Mouse (Mus musculus) limb, embryonic 11.5 days (tissue): Measurements from ENCODE around the gene Syt1. TPM values are rescaled to one million over a fixed set of nuclear protein-coding genes. Genes with fewer than 3 reads are reported as not detected.

Experiments
- ATAC-seq: fragments of 200-750 bp; cut with Nextera tagmentation; 2 replicates; pipeline ENCODE4 v1.8.0; 2017; ENCODE audit warnings: low read depth; ENCODE audit not compliant: insufficient number of reproducible peaks, low FRiP score, low TSS enrichment
- DNase-seq: peaks from one replicate; pipeline ENCODE4 v3.0.0-alpha.2; 2015; ENCODE audit warnings: low spot score
- H3K27ac ChIP-seq: fragments of 300-500 bp; sonication (generic); replicated peaks from 2 replicates; pipeline ENCODE4 v1.5.1; 2014; ENCODE audit warnings: low read depth, mild to moderate bottlenecking, low read length
- H3K27me3 ChIP-seq: fragments of 300-500 bp; sonication (generic); 2 replicates; pipeline ENCODE4 v1.6.1; 2014; ENCODE audit warnings: mild to moderate bottlenecking, low read length, mixed read lengths; ENCODE audit not compliant: control insufficient read depth, insufficient read depth
- H3K36me3 ChIP-seq: fragments of 300-500 bp; sonication (generic); 2 replicates; pipeline ENCODE4 v1.6.1; 2014; ENCODE audit warnings: mild to moderate bottlenecking, low read length, moderate library complexity, mixed read lengths; ENCODE audit not compliant: control insufficient read depth, insufficient read depth
- H3K4me1 ChIP-seq: fragments of 300-500 bp; sonication (generic); 2 replicates; pipeline ENCODE4 v1.6.1; 2014; ENCODE audit warnings: low read length, mixed read lengths; ENCODE audit not compliant: control insufficient read depth, insufficient read depth
- H3K4me2 ChIP-seq: fragments of 300-500 bp; sonication (generic); 2 replicates; pipeline ENCODE4 v1.6.1; 2014; ENCODE audit warnings: low read depth, mild to moderate bottlenecking, moderate library complexity; ENCODE audit not compliant: severe bottlenecking
- H3K4me3 ChIP-seq: fragments of 300-500 bp; sonication (generic); 2 replicates; pipeline ENCODE4 v1.5.1; 2014; ENCODE audit warnings: low read depth, low read length
- H3K9ac ChIP-seq: fragments of 300-500 bp; sonication (generic); 2 replicates; pipeline ENCODE4 v1.6.1; 2014; ENCODE audit warnings: mild to moderate bottlenecking, low read length
- H3K9me3 ChIP-seq: fragments of 300-500 bp; sonication (generic); 2 replicates; pipeline ENCODE4 v1.6.1; 2016; ENCODE audit warnings: low read length; ENCODE audit not compliant: control insufficient read depth
- WGBS: fragments of 180-500 bp; shearing (Covaris S2); extraction: QIAGEN DNeasy Blood & Tissue Kit; methylation state at CpG from one replicate; pipeline ENCODE4 v1.1.7; 2014; 5-methylcytosine and 5-hydroxymethylcytosine counted together
- polyA plus RNA-seq: library from polyadenylated mRNA; unstranded; fragments of >200 nt; fragmentation: Nextera tagmentation; extraction: Ambion mirVana; gene quantifications from 2 replicates; pipeline ENCODE4 v1.2.1, GENCODE M21; 2014

The Syt1 gene
- polyA plus RNA-seq, 1 experiment from 2014 or later: 0.32 TPM

DNA sequence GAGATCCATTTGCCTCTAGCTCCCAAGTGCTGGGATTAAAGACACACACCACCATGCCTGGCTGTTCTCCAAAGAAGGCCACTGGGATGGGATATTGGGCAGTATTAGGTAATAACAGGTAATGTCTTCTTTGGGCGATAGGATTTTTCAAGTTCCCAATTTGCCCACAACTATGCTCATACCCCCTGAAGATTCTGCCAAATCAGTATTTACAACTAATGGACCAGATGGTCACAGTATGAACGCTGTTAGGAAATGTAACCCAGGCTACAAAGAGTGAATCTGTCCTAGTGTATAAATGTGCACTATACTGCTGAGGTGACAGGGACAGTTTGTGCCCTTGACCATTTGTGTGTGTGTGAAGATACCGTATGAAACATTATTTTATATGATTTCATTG is 421.9 kb downstream of the Syt1 start:
- Histone ChIP-seq H3K27me3 (no peaks in the 10 kb centered on the region), H3K4me2 (no peak overlapping the region), H3K36me3 (no peaks in the 10 kb centered on the region), H3K4me3 (no peak overlapping the region), H3K9me3 (no peaks in the 10 kb centered on the region), H3K4me1 (no peaks in the 10 kb centered on the region), H3K27ac (no peak overlapping the region), H3K9ac (no peak overlapping the region)
- ATAC-seq: no peak
- 95% methylated on average over 3 of the region's 3 CpGs for WGBS
- DNase-seq: no peak

DNA sequence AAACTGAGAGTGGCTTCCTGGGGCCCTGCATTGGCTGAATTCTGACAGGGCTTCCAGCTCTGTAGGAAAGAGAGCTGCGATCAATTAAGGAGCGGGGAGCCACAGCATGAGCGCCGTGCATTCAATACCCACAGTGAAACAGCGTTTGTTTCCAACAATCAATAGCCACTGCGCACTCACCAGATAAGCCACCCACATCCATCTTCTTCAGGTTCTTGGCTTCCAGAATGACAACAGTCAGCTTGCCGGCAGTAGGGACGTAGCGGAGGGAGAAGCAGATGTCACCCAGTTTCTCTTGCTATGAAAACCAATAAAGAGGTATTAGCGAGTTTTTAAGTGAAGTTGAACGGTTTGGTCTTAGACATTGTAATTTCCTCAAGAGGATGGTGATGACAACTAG is 427.1 kb downstream of the Syt1 start:
- no peaks in the 10 kb centered on the region for H3K4me1 ChIP-seq
- no peak overlapping the region for H3K4me3 ChIP-seq
- WGBS: 50% methylated on average over 11 of the region's 11 CpGs
- no peaks in the 10 kb centered on the region for H3K9me3 ChIP-seq
- ATAC-seq: no peak
- H3K27ac ChIP-seq: no peak overlapping the region
- no peak overlapping the region for H3K9ac ChIP-seq
- DNase-seq: no peak
- H3K27me3 ChIP-seq: no peaks in the 10 kb centered on the region
- no peaks in the 10 kb centered on the region for H3K36me3 ChIP-seq
- H3K4me2 ChIP-seq: no peak overlapping the region

DNA sequence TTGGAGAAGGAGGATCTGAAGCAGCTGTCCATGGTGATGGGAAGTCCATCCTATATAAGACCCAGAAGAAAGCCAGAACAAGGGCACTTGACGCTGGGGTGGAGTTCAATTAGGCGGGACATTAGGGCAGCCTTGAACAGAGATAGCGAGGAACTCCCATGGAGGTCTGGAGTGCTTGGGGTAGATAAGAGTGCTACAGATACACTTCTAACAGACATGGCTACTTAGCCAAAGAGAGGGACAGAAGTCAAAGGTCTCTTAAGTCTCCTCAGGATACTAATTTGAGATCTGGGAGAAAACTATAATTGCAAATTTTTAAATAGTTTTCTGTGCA is 428.4 kb downstream of the Syt1 start:
- Histone ChIP-seq H3K9me3 (no peaks in the 10 kb centered on the region), H3K27ac (no peak overlapping the region), H3K4me2 (no peak overlapping the region), H3K27me3 (no peaks in the 10 kb centered on the region), H3K4me1 (no peaks in the 10 kb centered on the region), H3K9ac (no peak overlapping the region), H3K36me3 (no peaks in the 10 kb centered on the region), H3K4me3 (no peak overlapping the region)
- no peak for DNase-seq
- WGBS: 82% methylated on average over 3 of the region's 3 CpGs
- ATAC-seq: no peak

DNA sequence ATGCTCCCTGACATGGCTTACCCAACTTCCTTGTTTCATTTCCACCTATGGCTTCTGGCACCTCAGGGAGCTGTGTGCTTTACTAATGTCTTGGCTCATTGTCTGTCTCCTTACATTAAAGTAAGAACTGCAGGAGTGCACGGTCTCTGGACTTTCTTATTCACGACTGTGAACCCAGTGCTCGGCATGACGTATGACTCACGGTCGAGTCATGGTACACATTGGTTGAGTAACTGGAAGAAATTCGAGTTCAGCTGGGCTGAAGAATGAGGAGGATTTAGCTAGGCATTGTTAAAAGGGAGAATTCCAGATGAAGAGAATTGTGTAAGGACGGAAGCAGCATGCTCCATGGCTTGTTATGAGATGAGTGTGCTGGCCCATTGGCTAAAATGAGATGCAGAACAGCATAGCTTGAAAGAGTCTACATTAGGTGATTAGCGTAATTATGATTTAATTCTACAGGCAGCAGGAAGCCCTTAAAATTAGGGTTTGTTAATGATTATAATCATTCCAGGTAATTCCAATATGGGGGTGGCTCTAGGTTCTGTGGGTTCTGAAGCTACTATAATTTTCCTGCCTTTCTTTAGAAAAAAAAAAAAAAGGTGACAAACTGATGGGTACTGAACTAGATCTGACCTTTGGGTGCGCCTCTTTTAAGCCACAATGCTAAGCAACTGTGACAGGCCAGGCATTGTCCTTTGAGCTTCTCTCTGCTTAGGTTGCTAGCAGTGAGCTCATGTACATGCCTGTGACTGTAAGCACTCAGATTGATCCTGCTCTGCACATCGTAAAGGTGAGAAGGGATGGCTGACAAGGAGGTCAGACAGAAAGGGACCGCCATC is 429.0 kb downstream of the Syt1 start:
- ATAC-seq (no peak), DNase-seq (no peak)
- no peak overlapping the region for H3K4me2 ChIP-seq
- H3K27ac ChIP-seq: no peak overlapping the region
- no peaks in the 10 kb centered on the region for H3K4me1 ChIP-seq
- H3K36me3 ChIP-seq: no peaks in the 10 kb centered on the region
- H3K9ac ChIP-seq: no peak overlapping the region
- no peak overlapping the region for H3K4me3 ChIP-seq
- 85% methylated on average over 12 of the region's 12 CpGs for WGBS
- H3K27me3 ChIP-seq: no peaks in the 10 kb centered on the region
- H3K9me3 ChIP-seq: no peaks in the 10 kb centered on the region

DNA sequence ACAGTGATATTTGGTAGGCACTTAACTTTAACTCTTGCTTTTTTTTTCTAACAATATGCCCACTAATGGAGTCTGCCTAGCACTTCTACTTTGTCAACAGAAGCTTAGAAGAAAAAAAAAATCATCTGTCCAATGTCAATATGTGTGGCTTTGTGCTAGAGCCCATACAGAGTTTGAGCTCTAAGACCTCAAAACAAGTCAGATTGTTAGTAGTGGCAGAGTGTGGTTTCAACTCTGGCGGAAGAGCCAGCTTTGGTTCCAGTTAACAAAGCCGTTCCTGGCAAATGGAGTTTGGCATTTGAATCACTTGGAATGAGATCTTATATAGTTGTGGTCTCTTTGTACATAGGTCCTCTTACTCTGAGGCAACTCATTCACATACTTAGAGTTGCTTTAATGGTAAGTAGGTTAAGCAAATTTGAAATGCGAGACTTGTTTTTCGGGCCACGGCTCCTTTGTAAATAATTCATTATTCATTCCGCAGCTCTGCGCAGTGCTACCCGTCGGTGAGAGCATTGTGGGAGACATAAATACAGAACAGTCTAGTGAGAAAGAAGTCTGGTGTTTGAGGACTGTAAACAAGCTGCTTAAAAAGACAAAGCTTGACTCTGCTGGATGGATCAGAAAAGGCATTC is 429.9 kb downstream of the Syt1 start:
- Histone ChIP-seq H3K9ac (no peak overlapping the region), H3K4me2 (no peak overlapping the region), H3K4me3 (no peak overlapping the region), H3K4me1 (no peaks in the 10 kb centered on the region), H3K27me3 (no peaks in the 10 kb centered on the region), H3K9me3 (no peaks in the 10 kb centered on the region), H3K27ac (no peak overlapping the region), H3K36me3 (no peaks in the 10 kb centered on the region)
- ATAC-seq (no peak), DNase-seq (no peak)
- WGBS: 83% methylated on average over 9 of the region's 9 CpGs

DNA sequence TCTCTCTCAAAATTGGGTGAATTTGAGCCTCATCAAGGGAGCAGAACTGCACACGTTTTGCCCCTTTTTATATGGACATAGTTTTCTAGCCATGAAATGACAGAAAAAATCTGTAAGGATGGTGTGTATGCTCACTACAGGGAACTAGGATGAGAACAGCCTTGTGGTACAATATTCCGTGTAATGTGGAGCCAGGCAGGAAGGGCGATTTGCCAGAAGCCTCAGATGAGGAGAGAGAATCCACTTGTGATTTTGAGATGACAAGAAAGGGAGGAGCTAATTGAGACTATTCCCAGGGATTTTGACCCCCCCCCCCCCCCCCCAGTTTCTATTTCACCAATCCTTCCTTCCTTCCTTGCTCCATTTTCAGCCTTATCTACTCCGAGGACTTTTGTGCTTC is 431.4 kb downstream of the Syt1 start:
- 86% methylated on average over 4 of the region's 4 CpGs for WGBS
- H3K4me3 ChIP-seq: no peak overlapping the region

DNA sequence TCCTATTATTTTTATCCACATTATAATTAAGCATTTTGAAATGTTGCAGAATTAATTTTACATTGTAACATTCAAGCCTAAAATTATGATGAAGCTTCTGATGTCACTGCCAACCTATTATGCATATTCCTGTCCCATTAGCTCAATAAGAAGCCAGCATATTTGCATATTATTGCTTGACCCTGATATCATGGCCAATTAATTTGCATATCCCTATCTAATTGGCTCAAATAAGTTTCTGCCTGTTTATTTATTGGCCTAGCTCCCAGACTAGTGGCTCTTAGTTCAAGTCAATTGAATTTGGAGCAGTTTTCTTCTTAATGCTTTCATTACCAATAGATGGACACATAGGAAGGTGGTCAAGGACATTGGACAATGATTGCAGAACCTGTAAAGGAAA is 433.2 kb downstream of the Syt1 start:
- Histone ChIP-seq H3K27me3 (no peaks in the 10 kb centered on the region), H3K9ac (no peak overlapping the region), H3K4me1 (no peaks in the 10 kb centered on the region), H3K4me2 (no peak overlapping the region), H3K36me3 (no peaks in the 10 kb centered on the region), H3K27ac (no peak overlapping the region), H3K9me3 (no peaks in the 10 kb centered on the region), H3K4me3 (no peak overlapping the region)
- DNase-seq (no peak), ATAC-seq (no peak)

More for the DNA sequence above, 431.4 kb downstream of the Syt1 start:
- Histone ChIP-seq H3K27me3 (no peaks in the 10 kb centered on the region), H3K4me2 (no peak overlapping the region), H3K9me3 (no peaks in the 10 kb centered on the region), H3K27ac (no peak overlapping the region), H3K36me3 (no peaks in the 10 kb centered on the region), H3K4me1 (no peaks in the 10 kb centered on the region), H3K9ac (no peak overlapping the region)
- ATAC-seq: no peak
- no peak for DNase-seq

DNA sequence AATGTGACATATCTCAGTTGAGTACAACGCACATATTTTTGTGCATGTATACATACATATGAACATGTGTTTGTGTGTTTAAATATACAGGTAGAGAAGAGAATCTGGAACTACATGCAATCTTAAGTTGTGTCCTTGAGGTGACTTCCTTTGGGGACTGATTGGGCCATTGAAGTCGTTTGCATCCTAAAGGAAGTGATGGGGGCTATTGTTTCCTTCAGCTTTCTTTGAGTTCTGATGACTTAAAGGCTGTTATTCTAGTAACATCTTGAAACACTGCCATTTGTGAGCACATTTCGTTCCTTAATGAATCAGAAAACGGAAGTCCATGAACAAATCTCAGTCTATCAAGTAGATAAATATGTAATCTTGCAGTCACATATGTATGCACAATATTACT is 438.0 kb downstream of the Syt1 start:
- H3K36me3 ChIP-seq: no peaks in the 10 kb centered on the region
- ATAC-seq (no peak), DNase-seq (no peak)
- H3K9me3 ChIP-seq: no peaks in the 10 kb centered on the region
- 81% methylated on average over 4 of the region's 4 CpGs for WGBS
- no peak overlapping the region for H3K4me3 ChIP-seq
- H3K4me1 ChIP-seq: 0 out of 2 replicates have a peak, but pooled peaks cover 3% of the 10 kb centered on the region
- no peaks in the 10 kb centered on the region for H3K27me3 ChIP-seq
- H3K9ac ChIP-seq: no peak overlapping the region
- H3K4me2 ChIP-seq: no peak overlapping the region
- H3K27ac ChIP-seq: no peak overlapping the region
